Mouse (Mus musculus): Measurements from ENCODE around the gene Stx6. TPM values are rescaled to one million over a fixed set of nuclear protein-coding genes. Genes with fewer than 3 reads are reported as not detected.

Stx6 gene
- 10 to 100 TPM; 11.3 to 12.2 TPM for total RNA-seq (2021)
- long read RNA-seq, experiment 1, full-length matches to known transcripts, result 8 of 8 reads
- long read RNA-seq, experiment 1, partial matches to known transcripts, result 0 of 8 reads
- long read RNA-seq, experiment 1, other reads (novel, unspliced or antisense), result 0 of 8 reads
- long read RNA-seq, experiment 2, full-length matches to known transcripts, result 16 of 18 reads
- long read RNA-seq, experiment 2, partial matches to known transcripts, result 2 of 18 reads
- long read RNA-seq, experiment 2, other reads (novel, unspliced or antisense), result 0 of 18 reads

- DNase-seq, result peak; percentile 97
These were observed at the start of gene Stx6 for GRCm38 (mm10) chr1:155158141-155158969. Gene Stx6, plus strand, starts transcription at chr1:155158715.

- DNase-seq, result peak; percentile 44
These were observed 48.8 kb upstream of the Stx6 start for GRCm38 (mm10) chr1:155109387-155110350.

- no peak for DNase-seq
These were observed 47.0 kb upstream of the Stx6 start for GRCm38 (mm10) chr1:155111491-155111890.

GRCm38 (mm10) chr1:155112118-155112517, 46.4 kb upstream of the Stx6 start:
- no peak for DNase-seq

- DNase-seq, result no peak
These were observed 45.6 kb upstream of the Stx6 start for GRCm38 (mm10) chr1:155112875-155113274.

- no peak for DNase-seq
These were observed 44.6 kb upstream of the Stx6 start for GRCm38 (mm10) chr1:155113946-155114345.

- DNase-seq, result no peak
These were observed 38.8 kb upstream of the Stx6 start for GRCm38 (mm10) chr1:155119719-155120118.

- peak; percentile 90 for DNase-seq
These were observed 36.3 kb upstream of the Stx6 start for GRCm38 (mm10) chr1:155121977-155122939.

- DNase-seq, result peak; percentile 20
These were observed 34.1 kb upstream of the Stx6 start for GRCm38 (mm10) chr1:155124397-155124796.

- DNase-seq, result no peak
These were observed 31.8 kb upstream of the Stx6 start for GRCm38 (mm10) chr1:155126716-155127115.

- DNase-seq, result no peak
These were observed 31.0 kb upstream of the Stx6 start for GRCm38 (mm10) chr1:155127429-155127934.

GRCm38 (mm10) chr1:155134866-155135265, 23.6 kb upstream of the Stx6 start:
- no peak for DNase-seq

GRCm38 (mm10) chr1:155138795-155139194, 19.7 kb upstream of the Stx6 start:
- DNase-seq, result peak; percentile 56

GRCm38 (mm10) chr1:155140076-155140475, 18.4 kb upstream of the Stx6 start:
- DNase-seq, result peak; percentile 22

GRCm38 (mm10) chr1:155145620-155146019, 12.9 kb upstream of the Stx6 start:
- DNase-seq, result no peak

- DNase-seq, result no peak
These were observed 11.9 kb upstream of the Stx6 start, which contains the start of gene Mr1 for GRCm38 (mm10) chr1:155146572-155146980. Gene Mr1, minus strand, starts transcription at chr1:155146814.

GRCm38 (mm10) chr1:155147228-155147627, 11.3 kb upstream of the Stx6 start:
- no peak for DNase-seq

GRCm38 (mm10) chr1:155149403-155149802, 9.1 kb upstream of the Stx6 start:
- no peak for DNase-seq

GRCm38 (mm10) chr1:155150821-155151220, 7.7 kb upstream of the Stx6 start:
- no peak for DNase-seq

- no peak for DNase-seq
These were observed 4.6 kb upstream of the Stx6 start for GRCm38 (mm10) chr1:155153906-155154305.

All from gastrocnemius, postnatal 25 days (tissue).